Mouse (Mus musculus): ENCODE results near the gene Adora2a.
"Not testable (repeated sequence)": the region's sequence is repeated elsewhere in the genome, so short reads cannot be mapped to it uniquely, and the experiment has no call there.

DNA sequence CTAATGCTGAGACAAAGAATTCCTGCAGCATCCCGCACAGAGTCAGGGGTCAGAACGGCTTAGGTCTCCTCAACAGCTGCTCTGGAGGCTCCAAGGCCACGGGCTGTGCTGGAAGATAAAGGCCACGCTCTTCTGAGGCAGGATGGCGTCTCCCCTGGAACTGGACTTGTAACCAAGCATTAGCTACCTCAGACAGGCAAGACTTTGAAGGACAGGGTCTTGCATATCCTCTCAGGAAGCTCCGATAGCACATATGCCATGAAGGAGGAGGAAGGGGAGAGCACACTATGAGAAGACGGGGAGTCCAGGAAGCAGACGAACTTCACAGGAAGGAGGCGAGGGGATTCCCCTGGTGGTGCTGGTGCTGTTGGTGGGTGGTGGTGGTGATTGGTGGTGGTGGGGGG lies 37.2 kb downstream of the Adora2a start:
- TF ChIP-seq CTCF (IDR thresholded peaks at IDR 0.05; ENCODE audit: control insufficient read depth, insufficient read depth, low read length); POLR2A (IDR thresholded peaks at IDR 0.05; ENCODE audit: borderline replicate concordance, control insufficient read depth, low read depth, low read length): not testable (repeated sequence)

All from bone marrow, adult 2 months (tissue).